Mouse (Mus musculus) cerebellum, adult 11-12 months (tissue): ENCODE measurements at regions not wholly inside any gene's neighbourhood (a gene's known extent, or its start where the extent isn't known, plus 50 kb on each side); places are given as distances from the start of the nearest gene placed in this dataset.
"Not testable (repeated sequence)": the region's sequence is repeated elsewhere in the genome, so short reads cannot be mapped to it uniquely, and the experiment has no call there.

Source experiments
- DNase-seq: peaks from one replicate; pipeline ENCODE4 v3.0.0; 2022

DNA sequence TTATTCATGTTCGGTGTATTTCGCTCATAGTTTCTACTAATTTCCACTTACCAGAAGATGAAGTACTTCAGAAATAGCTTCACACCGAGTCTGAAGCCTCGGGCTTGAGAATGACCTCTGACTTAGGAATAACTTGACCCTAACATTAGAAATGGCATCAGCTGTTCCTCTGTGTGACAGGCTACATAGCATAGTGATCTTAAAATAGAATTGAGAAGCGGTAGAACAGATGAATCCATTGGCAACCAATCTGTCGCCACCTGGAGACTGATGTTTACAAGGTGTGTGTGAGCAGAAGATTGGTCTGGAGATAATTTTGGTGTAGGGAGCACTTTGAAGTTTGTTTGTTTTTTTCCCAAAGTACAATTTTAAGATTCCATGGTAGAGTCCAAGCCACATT, 60.9 kb upstream of the Ahi1 start:
- DNase-seq = no peak

DNA sequence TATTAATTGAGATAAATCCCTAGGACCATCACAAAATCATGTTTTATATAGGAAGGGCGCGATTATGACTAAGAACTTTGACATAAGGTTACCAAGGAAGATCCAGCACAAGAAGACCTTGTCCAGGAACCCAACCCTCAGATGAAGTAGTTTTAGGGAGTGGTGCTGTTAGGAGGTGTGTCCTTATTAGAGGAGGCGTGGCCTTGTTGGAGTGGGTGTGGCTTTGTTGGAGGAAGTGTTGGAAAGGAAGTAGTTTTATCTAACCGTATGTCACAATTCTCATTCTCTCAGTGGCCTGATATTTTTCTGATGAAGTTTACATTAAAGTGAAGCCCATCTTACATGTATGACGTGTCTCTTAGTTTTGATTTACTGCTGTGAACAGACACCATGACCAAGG, 68.7 kb upstream of the Ahi1 start:
- DNase-seq = no peak

DNA sequence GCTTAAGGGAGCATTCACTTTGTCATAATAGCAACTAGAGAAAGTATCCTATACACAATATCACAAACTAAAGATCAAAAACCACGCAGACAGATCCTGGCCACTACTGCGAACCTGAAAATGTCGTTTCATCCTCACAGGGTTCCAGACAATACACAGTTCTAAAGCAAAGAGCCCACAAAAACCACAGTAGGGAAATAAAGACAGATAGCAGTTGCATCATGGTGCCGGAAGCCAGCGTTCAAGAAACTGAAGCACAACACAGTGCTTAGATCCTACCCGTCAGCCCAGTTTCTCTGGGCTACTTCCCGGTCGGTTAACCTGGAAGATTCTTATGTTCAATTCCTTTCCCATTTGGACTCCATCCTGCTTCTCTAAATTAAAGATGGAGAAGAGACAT, 69.7 kb upstream of the Ahi1 start:
- DNase-seq = no peak

DNA sequence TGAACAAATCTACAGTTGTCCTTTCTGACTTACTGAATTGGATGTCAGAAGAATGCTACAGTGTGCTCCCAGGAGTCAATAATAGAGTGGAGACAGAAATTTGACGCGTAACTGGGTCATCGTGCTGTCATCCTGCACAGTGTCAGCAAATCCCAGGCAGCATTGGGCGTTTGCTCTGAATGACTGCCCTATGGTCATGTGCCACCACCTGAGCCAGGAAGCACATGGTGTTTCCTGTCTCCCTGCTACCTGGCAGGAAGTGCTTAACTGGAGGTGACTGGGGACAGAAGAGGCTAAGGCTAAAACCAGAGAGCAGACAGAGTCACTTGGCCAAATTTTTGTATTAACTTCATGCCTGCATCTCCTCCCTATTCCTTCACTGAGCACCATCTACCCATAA, 72.1 kb upstream of the Ahi1 start:
- DNase-seq = no peak

- no peak for DNase-seq
These were observed 72.9 kb upstream of the Ahi1 start for GRCm38 (mm10) chr10:20879482-20879881.

- no peak for DNase-seq
These were observed 85.3 kb upstream of the Ahi1 start for GRCm38 (mm10) chr10:20867076-20867475.

GRCm38 (mm10) chr10:20865031-20865430, 87.3 kb upstream of the Ahi1 start:
- no peak for DNase-seq

- DNase-seq = no peak
These were observed 94.9 kb upstream of the Ahi1 start for GRCm38 (mm10) chr10:20857413-20857812.

- peak; percentile 4 for DNase-seq
These were observed 97.6 kb upstream of the Ahi1 start for GRCm38 (mm10) chr10:20854621-20855363.

DNA sequence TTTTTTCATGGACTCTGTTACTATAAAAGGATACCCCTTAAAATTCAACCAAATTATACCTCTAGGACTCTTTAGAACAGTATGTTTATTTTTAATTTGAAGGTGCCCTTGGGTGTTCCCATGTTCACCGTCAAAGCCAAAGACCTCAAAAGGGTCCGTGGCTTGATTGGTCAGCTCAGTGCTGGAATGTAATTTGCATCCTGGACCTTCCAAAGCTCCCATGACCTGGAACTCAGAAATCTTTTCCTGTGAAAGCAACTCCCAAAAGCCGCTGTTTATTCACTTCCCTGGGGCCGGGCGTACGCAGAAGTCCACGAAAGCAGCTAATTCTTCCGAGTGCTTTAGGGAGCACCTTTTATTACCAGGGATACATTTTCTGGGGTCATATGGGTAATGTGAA, 105.1 kb upstream of the Ahi1 start:
- no peak for DNase-seq

- no peak for DNase-seq
These were observed 109.1 kb upstream of the Ahi1 start for GRCm38 (mm10) chr10:20843277-20843676.

DNA sequence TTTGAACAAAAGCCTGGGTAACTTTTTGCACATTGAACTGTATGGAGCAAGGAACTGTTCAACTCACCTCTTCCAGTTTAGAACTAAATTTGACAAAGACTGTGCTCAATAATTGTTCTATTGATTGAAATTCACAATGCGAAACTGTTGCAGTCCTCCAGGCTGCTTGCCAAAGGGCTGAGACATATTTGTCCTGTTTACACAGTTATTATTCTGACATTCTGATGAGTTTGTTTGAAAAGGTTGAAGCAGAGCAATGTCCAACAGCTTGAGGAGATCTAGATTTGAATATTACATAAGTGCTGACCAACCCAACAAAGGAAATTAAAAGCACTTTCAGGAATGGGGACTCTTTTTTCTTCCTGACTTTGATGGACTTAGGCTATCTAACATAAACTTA, 110.2 kb upstream of the Ahi1 start:
- no peak for DNase-seq

GRCm38 (mm10) chr10:20841430-20842040, 110.8 kb upstream of the Ahi1 start:
- DNase-seq = no peak

- no peak for DNase-seq
These were observed 113.5 kb upstream of the Ahi1 start for GRCm38 (mm10) chr10:20838685-20839425.

DNA sequence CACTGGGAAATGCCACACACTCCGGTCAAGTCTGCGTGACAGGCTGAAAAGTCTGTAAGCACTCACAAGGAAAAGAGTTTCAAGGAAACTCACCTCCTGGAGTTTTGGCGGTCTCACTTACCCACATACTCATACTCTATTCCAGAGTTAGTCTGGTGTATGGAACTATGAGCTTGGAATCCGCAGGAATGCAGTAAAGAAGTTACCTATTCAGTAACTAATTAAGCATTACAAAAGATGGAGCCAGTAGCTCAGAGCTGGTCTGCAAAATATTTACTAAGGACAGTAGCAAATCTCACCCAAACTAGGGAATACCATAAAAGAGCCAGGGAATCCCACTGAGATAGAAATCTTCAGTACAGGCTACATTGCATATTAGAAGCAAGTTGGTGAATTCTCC, 111.9 kb upstream of the Pde7b start:
- DNase-seq = not testable (repeated sequence)

- DNase-seq = no peak
These were observed 110.1 kb upstream of the Pde7b start for GRCm38 (mm10) chr10:20834806-20835575.

DNA sequence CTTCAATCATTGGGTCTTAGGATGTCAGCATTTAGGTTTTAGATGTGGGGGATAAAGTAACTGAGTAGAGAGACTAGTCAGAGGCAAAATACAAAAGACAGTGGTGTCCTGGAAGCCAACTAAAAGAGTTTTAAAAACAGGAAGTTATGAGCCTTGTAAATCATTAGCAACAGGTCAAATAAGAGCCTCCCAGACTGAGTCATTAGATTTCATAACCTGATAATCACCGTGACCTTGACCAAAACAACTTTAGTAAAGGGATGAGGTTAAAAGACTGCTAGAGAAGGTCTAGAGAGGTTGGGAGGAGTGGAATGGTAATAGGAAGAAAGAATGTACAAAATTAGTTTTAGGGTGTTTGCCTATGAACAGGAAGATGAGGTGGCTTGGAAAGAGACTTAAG, 103.4 kb upstream of the Pde7b start:
- DNase-seq = no peak

- DNase-seq = no peak
These were observed 102.6 kb upstream of the Pde7b start for GRCm38 (mm10) chr10:20827473-20827872.

- no peak for DNase-seq
These were observed 93.7 kb upstream of the Pde7b start for GRCm38 (mm10) chr10:20818548-20818947.

DNA sequence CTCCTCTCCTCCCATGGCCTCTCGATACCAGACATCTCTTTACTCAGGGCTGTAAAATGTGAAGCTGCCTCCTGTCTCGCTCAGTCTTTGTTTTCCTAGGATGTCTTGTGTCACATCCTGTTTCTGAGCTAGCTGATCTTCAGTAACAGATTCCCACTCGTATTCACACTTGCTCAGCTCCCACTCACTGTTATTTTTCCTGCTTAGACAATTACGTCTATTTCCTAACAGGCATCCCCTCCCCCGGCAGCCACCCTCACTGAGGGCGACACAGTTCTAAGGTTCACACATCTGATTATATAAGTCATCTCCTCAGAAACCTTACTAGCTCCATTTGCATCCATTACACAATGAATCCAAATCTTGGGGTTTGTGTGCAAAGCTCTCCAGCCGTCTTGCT, 74.9 kb upstream of the Pde7b start:
- no peak for DNase-seq

DNA sequence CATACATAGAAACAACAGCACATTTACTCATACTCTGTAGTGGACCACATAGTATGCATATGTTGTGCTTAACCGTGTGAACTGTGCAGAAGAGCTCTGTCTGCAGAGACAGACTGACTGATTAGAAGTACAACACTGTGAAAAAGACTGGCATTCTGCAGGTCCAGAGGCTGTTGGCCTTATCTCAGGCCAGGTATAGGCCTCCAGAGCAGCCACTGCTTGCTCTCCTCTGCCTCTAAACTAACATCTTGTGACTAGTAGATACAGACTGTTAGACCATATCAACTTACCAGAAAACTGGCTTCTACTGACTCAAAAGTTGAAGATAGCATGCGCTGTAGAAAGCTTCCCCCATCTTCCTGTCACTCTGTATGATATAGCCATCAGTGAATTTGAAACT, 73.5 kb upstream of the Pde7b start:
- DNase-seq = no peak

GRCm38 (mm10) chr10:20793956-20794355, 69.1 kb upstream of the Pde7b start:
- DNase-seq = no peak

DNA sequence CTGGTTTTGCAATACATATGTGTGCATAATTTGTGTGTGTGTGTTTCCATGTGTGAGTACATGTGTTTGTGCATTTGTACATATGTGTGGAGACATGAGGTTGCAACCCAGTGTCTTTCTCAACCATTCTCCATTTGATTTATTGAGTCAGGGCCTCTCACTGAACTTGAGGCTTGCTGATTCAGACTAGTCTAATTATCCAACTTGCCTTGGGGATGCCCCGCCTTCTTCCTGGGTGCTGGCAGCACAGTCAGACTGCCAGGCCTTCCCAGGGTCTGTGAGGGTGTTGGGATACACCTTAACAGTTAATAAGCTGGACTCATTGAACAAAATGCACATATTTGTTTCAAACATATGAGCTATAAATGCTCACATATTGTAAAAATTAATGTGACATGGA, 56.1 kb upstream of the Pde7b start:
- no peak for DNase-seq
